Mouse (Mus musculus) retina, adult 2 months (tissue): ENCODE results near the gene Inpp5a.
"Not testable (repeated sequence)": the region's sequence is repeated elsewhere in the genome, so short reads cannot be mapped to it uniquely, and the experiment has no call there.

Experiments used
- DNase-seq: peaks from one replicate; pipeline ENCODE4 v3.0.0-alpha.2; 2012; ENCODE audit warnings: low read depth, low spot score

Inpp5a gene

GRCm38 (mm10) chr7:139399572-139399971 is 10.7 kb downstream of the Inpp5a start:
- no peak for DNase-seq

DNA sequence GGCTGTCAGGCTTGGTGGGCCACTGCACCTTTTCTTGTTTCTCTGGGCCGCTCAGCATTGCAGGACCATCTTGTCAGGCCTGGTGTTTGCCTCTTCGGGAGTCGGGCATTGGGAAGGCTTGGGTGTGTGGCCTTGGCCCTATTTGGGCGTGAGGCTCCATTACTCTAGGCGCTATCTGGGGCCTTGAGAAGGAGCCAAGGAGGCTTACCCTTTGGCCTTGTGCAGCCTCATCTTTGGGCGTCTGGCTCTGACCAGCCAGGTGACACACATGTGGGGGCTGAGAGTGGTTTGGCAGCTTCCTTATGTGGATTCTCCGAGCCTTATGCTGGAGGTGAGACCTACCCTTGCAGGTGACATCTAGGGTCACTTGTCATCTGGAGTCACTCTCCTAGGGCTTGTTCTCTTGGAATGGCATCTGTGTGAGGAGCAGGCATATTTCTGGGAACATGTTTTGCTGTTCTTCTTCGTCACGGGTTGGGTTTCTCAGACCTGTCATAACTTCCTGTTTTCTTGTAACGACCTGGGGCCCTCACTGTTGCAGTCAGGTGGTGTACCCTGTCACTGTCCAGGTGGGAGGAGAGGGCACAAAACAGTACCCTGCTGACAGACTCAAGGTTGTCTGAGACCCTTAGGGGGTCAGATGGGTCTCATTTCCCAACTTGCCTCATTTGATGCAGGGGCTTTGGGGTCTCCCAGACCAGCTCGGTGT is 11.2 kb downstream of the Inpp5a start:
- DNase-seq, result no peak

- DNase-seq, result no peak
Observed at GRCm38 (mm10) chr7:139400926-139401325, 12.0 kb downstream of the Inpp5a start.

DNA sequence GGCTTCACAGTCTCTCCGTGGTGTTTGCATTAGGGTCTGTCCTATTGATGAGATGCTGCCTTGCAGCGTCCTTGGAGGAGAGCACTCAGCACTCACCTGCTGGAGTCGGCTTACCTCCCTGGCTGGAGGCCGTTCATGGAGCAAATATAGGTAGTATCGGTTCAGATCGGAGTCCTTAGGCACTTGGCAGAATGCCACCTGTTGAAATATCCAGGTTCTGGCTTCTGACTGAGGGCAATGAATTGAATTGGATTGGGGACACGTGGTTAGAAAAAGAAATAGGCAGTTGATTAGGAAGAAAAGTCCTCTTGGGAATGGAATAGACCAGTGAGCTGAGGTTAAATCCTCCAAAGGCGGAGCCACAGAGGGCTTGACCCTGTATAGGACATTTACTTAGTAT is 12.9 kb downstream of the Inpp5a start:
- DNase-seq, result no peak

DNA sequence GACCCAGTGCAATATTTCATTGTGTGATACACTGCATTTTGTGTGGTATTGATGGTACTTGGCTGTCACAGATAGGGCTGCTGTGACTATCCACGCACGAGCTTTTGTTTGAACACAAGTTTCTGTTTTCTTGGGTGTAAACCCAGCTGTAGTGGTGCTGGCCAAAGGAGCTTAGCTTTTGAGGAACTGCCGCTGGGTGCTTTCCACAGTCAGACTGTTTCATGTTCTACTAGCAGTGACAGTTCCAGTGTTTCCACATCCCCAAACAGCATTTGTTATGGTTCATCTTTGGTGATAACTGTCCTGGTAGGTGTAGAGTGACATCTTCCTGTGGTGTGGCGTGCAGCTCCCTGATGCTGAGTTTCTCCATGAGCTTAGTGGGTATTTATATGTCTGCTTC is 13.8 kb downstream of the Inpp5a start:
- no peak for DNase-seq

GRCm38 (mm10) chr7:139406581-139406980 is 17.7 kb downstream of the Inpp5a start:
- DNase-seq, result no peak

- no peak for DNase-seq
Observed at GRCm38 (mm10) chr7:139407966-139408365, 19.1 kb downstream of the Inpp5a start.

DNA sequence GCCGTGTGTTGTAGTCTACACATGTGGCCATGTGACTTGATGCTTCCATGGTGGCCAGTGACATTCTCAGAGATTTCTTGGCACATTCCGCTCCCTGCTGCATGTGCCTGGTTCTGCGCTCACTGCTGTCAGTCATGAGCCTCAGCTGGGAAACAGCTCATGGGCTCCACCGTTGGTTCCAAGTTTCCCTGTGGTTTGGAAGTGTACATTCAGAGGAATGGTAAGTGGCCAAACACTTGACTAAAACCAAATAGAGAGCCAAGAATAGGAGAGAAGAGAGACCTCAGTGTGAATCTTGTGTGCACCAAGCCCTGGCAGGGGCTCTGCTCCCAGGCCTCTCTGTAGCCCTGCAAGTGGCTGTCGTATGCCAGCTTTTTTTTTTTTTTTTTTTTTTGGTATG is 21.0 kb downstream of the Inpp5a start:
- DNase-seq, result no peak

- DNase-seq, result no peak
Observed at GRCm38 (mm10) chr7:139412223-139412950, 23.5 kb downstream of the Inpp5a start.

DNA sequence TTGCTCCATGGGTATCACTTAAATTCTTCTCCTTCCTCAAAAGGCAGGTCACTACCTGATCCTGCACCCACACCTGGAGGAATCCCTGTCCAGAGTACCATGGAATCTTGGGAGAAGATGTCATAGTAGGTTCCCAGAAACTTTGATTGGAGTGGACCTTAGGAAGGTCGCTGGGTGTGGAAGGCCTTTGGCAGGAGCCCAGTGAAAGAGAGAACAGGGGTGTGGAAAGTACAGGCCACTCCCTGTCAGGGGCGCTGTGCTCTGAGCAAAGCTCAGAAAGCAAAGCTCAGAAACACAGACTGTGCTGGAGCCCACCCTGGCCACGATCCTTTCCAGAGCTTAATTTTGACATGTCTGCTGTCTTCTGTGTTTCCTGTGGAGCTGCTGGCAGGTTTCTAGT is 24.5 kb downstream of the Inpp5a start:
- no peak for DNase-seq

DNA sequence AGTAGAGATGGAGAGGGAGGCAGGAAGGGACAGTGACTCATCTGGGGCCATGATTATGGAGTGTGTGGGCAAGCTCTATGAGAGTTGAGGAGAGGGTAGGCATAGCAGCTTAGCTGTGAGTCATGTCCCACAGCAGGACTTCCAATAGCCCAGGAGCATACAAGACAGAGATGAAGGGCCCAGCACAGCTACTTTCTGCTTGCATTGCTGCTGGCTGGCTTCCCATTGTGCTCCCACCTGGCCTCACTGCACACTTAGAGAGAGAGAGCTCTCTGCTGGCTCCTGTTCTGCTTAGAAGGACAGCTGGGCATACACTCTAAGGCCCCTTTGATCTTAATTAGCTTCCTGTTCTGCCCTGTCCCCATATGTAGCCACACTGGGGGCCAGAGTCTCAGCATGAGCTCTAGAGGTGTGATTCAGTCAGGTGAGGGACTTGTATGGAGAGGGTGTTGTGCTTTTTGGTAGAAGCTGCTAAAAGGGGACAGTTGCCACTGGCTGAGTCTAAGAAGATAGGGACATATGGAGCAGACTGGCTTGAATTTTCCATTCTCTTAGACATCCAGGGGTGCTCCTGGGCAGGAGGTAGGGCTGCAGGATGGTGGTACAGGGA is 26.8 kb downstream of the Inpp5a start:
- DNase-seq, result no peak

- DNase-seq, result no peak
Observed at GRCm38 (mm10) chr7:139418371-139418770, 29.5 kb downstream of the Inpp5a start.

- no peak for DNase-seq
Observed at GRCm38 (mm10) chr7:139422827-139423226, 33.9 kb downstream of the Inpp5a start.

DNA sequence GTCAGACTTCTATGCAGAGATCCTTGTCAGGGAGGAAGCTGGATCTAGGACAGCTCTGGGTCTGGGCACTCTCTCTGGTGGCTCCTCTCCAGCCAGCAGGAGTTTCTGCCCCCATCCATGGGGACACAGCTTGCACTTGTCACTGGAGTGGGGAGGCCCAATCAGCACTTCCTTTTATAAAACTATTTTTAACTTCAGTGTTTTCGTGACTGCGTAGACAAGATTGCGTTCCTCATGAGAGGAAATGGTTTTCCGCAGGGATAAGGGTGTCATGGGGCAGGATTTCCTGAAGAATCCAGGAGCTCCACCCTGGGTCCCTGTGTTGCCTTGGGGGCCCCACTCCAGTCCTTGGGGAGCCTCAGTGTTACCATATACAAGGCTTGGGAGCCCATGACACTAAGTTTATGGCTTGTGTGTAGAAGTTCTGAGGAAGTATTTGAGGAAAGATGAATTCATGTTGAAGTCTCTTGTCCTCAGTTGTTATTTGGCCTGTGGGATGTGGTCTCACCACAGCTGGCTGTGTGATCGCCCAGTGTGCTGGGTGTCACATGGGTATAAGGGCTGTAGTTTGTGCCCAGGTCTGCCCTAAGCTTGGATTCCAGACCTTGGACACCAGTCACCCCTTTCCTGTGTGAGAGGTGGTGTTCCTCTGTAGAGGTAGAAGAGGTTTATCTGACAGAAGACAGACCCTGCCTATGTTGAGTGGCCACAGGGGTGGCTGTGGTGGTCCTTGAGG is 45.4 kb downstream of the Inpp5a start:
- no peak for DNase-seq

DNA sequence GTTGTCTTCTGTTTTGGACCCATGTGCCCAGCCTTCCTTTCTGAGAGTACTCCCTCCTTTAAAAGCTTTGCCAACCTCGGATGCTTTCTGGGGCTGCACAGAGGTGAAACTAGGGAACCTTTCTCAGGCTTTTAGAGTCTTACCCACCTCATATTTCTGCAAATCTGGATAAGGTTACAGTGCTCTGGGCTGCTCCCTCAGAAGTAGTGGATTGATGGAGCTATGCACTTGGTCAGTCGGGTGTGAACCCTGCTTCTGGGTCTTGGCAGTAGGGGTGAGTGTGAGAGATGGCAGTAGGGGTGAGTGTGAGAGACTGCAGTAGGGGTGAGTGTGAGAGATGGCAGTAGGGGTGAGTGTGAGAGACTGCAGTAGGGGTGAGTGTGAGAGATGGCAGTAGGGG is 46.0 kb downstream of the Inpp5a start:
- not testable (repeated sequence) for DNase-seq

DNA sequence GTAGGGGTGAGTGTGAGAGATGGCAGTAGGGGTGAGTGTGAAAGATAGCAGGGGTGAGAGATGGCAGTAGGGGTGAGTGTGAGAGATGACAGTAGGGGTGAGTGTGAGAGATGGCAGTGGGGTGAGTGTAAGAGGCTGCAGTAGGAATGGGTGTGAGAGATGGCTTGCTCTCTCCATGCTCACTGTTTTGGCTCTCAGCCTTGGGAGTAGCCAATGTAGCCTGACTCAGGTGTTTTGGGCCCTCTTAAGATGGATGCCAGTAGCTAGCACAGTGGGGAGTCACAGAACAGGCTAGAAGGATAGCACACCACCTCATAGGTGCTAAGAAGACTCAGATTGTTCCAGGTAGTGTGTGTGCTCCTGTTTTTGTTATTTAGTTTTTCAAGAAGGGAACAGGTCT is 46.8 kb downstream of the Inpp5a start:
- DNase-seq, result no peak

DNA sequence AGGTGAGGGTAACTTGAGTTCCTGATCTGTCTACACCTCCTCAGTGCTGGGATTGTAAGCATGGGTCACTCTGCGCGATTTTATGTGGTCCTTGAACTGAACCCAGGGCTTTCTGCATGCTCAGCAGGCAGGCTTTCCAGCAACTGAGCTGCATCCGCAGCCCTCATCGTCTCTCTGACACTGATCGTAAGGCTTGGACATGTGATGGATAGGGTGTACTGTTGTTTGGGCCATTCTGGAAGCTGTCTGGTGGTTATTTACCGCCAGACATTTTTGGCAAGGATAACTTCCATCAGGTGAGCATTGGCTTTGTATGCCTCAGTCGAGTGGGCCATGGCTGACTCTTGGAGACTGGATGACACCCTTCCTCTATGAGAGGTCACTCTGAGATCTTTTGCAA is 48.0 kb downstream of the Inpp5a start:
- no peak for DNase-seq

- no peak for DNase-seq
Observed at GRCm38 (mm10) chr7:139437471-139437870, 48.6 kb downstream of the Inpp5a start.

GRCm38 (mm10) chr7:139437926-139438600 is 49.2 kb downstream of the Inpp5a start:
- DNase-seq, result no peak

GRCm38 (mm10) chr7:139438601-139438945 is 49.7 kb downstream of the Inpp5a start:
- DNase-seq, result no peak

- no peak for DNase-seq
Observed at GRCm38 (mm10) chr7:139439031-139439430, 50.1 kb downstream of the Inpp5a start.
